Mouse (Mus musculus): ENCODE measurements around the gene Magi1.

Magi1 gene

GRCm38 (mm10) chr6:93871516-93871915, 412.2 kb downstream of the Magi1 start:
- DNase-seq, result no peak

GRCm38 (mm10) chr6:93870023-93870422, 413.7 kb downstream of the Magi1 start:
- DNase-seq, result no peak

- DNase-seq, result no peak
These were observed 421.5 kb downstream of the Magi1 start for GRCm38 (mm10) chr6:93862263-93862662.

GRCm38 (mm10) chr6:93856783-93857182, 426.9 kb downstream of the Magi1 start:
- no peak for DNase-seq

- DNase-seq, result no peak
These were observed 427.7 kb downstream of the Magi1 start for GRCm38 (mm10) chr6:93855806-93856641.

- DNase-seq, result no peak
These were observed 434.6 kb downstream of the Magi1 start for GRCm38 (mm10) chr6:93848942-93849790.

GRCm38 (mm10) chr6:93845498-93845897, 438.2 kb downstream of the Magi1 start:
- no peak for DNase-seq

- DNase-seq, result no peak
These were observed 438.6 kb downstream of the Magi1 start for GRCm38 (mm10) chr6:93845080-93845479.

- no peak for DNase-seq
These were observed 439.1 kb downstream of the Magi1 start for GRCm38 (mm10) chr6:93844576-93844975.

- no peak for DNase-seq
These were observed 445.3 kb downstream of the Magi1 start for GRCm38 (mm10) chr6:93838398-93838797.

- no peak for DNase-seq
These were observed 447.1 kb downstream of the Magi1 start for GRCm38 (mm10) chr6:93836585-93836984.

GRCm38 (mm10) chr6:93835211-93835610, 448.5 kb downstream of the Magi1 start:
- no peak for DNase-seq

- DNase-seq, result no peak
These were observed 455.5 kb downstream of the Magi1 start for GRCm38 (mm10) chr6:93828262-93828661.

GRCm38 (mm10) chr6:93826875-93827274, 456.8 kb downstream of the Magi1 start:
- DNase-seq, result no peak

- no peak for DNase-seq
These were observed 461.4 kb downstream of the Magi1 start for GRCm38 (mm10) chr6:93822221-93822897.

GRCm38 (mm10) chr6:93821512-93821911, 462.2 kb downstream of the Magi1 start:
- DNase-seq, result no peak

- no peak for DNase-seq
These were observed 463.8 kb downstream of the Magi1 start for GRCm38 (mm10) chr6:93819888-93820287.

- DNase-seq, result no peak
These were observed 464.4 kb downstream of the Magi1 start for GRCm38 (mm10) chr6:93819282-93819681.

GRCm38 (mm10) chr6:93818494-93818893, 465.2 kb downstream of the Magi1 start:
- DNase-seq, result no peak

- no peak for DNase-seq
These were observed 478.2 kb downstream of the Magi1 start for GRCm38 (mm10) chr6:93805407-93805936.

GRCm38 (mm10) chr6:93802390-93802789, 481.3 kb downstream of the Magi1 start:
- DNase-seq, result no peak

GRCm38 (mm10) chr6:93800465-93800864, 483.3 kb downstream of the Magi1 start:
- no peak for DNase-seq
